Mouse (Mus musculus) megakaryocyte, embryonic 14.5 days (primary cell): Measurements from ENCODE around the gene Hist1h2bk.

Experiments used
- FLI1 ChIP-seq: IDR thresholded peaks from 2 replicates; pipeline ENCODE4 v1.6.1; 2012; ENCODE audit warnings: low read length, inconsistent platforms, mixed read lengths
- GATA1 ChIP-seq: IDR thresholded peaks from 3 replicates; pipeline ENCODE4 v1.6.1; 2012; ENCODE audit warnings: mixed read lengths, low read length, inconsistent platforms, borderline replicate concordance

- TF ChIP-seq GATA1 (no peak), FLI1 (no peak)
Measured at GRCm38 (mm10) chr13:22050591-22051522, 15.2 kb downstream of the Hist1h2bk start.
